Mouse (Mus musculus): Measurements from ENCODE around the gene Hbb-bt.
A peak's percentile ranks its signal among the peaks of the same experiment; 100 is the strongest.
"Not testable (repeated sequence)": the region's sequence is repeated elsewhere in the genome, so short reads cannot be mapped to it uniquely, and the experiment has no call there.

The Hbb-bt gene

GRCm38 (mm10) chr7:103813766-103814165 is at the start of gene Hbb-bt:
Gene Hbb-bt (minus strand): TSS chr7:103813996.
- DNase-seq (ENCODE audit: low read depth, low spot score): peak; percentile 49

- DNase-seq (ENCODE audit: low read depth, low spot score): peak; percentile 70
Observed at GRCm38 (mm10) chr7:103861531-103861930, 47.7 kb upstream of the Hbb-bt start.

- DNase-seq (ENCODE audit: low read depth, low spot score): peak; percentile 93
Observed at GRCm38 (mm10) chr7:103860855-103861254, 47.1 kb upstream of the Hbb-bt start.

GRCm38 (mm10) chr7:103859076-103859475 is 45.3 kb upstream of the Hbb-bt start:
- no peak for DNase-seq (ENCODE audit: low read depth, low spot score)

- no peak for DNase-seq (ENCODE audit: low read depth, low spot score)
Observed at GRCm38 (mm10) chr7:103854669-103855068, 40.9 kb upstream of the Hbb-bt start.

GRCm38 (mm10) chr7:103853090-103853489 is 39.3 kb upstream of the Hbb-bt start, which contains the start of gene Hbb-y:
Gene Hbb-y (minus strand): TSS chr7:103853216.
- no peak for DNase-seq (ENCODE audit: low read depth, low spot score)

GRCm38 (mm10) chr7:103844525-103845325 is 30.9 kb upstream of the Hbb-bt start:
- no peak for DNase-seq (ENCODE audit: low read depth, low spot score)

GRCm38 (mm10) chr7:103843034-103843433 is 29.2 kb upstream of the Hbb-bt start, which contains the start of gene Hbb-bh1:
Gene Hbb-bh1 (minus strand): TSS chr7:103843164.
- no peak for DNase-seq (ENCODE audit: low read depth, low spot score)

GRCm38 (mm10) chr7:103840268-103840667 is 26.5 kb upstream of the Hbb-bt start, which contains the start of gene Hbb-bh2:
Gene Hbb-bh2 (minus strand): TSS chr7:103840520.
- DNase-seq (ENCODE audit: low read depth, low spot score): no peak

GRCm38 (mm10) chr7:103827808-103828207 is 14.0 kb upstream of the Hbb-bt start, which contains the start of gene Hbb-bs:
Gene Hbb-bs (minus strand): TSS chr7:103828096.
- DNase-seq (ENCODE audit: low read depth, low spot score): no peak

- not testable (repeated sequence) for DNase-seq (ENCODE audit: low read depth, low spot score)
Observed at GRCm38 (mm10) chr7:103827139-103827538, 13.3 kb upstream of the Hbb-bt start.

GRCm38 (mm10) chr7:103826255-103826887 is 12.6 kb upstream of the Hbb-bt start:
- no peak for DNase-seq (ENCODE audit: low read depth, low spot score)

GRCm38 (mm10) chr7:103825536-103826254 is 11.9 kb upstream of the Hbb-bt start:
- DNase-seq (ENCODE audit: low read depth, low spot score): no peak

GRCm38 (mm10) chr7:103824597-103824996 is 10.8 kb upstream of the Hbb-bt start:
- DNase-seq (ENCODE audit: low read depth, low spot score): no peak

- peak; percentile 37 for DNase-seq (ENCODE audit: low read depth, low spot score)
Observed at GRCm38 (mm10) chr7:103815085-103815484, 1.3 kb upstream of the Hbb-bt start.

- DNase-seq (ENCODE audit: low read depth, low spot score): not testable (repeated sequence)
Observed at GRCm38 (mm10) chr7:103813152-103813551, 644 bp downstream of the Hbb-bt start.

GRCm38 (mm10) chr7:103812174-103812573 is 1.6 kb downstream of the Hbb-bt start:
- DNase-seq (ENCODE audit: low read depth, low spot score): peak; percentile 73

GRCm38 (mm10) chr7:103811223-103811845 is 2.5 kb downstream of the Hbb-bt start:
- no peak for DNase-seq (ENCODE audit: low read depth, low spot score)

- DNase-seq (ENCODE audit: low read depth, low spot score): no peak
Observed at GRCm38 (mm10) chr7:103810746-103811145, 3.0 kb downstream of the Hbb-bt start.

- DNase-seq (ENCODE audit: low read depth, low spot score): no peak
Observed at GRCm38 (mm10) chr7:103810296-103810695, 3.5 kb downstream of the Hbb-bt start.

GRCm38 (mm10) chr7:103809801-103810155 is 4.0 kb downstream of the Hbb-bt start:
- no peak for DNase-seq (ENCODE audit: low read depth, low spot score)

All from A20 (cell line).